Comparison of ENCODE assay signal across 8 mouse cellular contexts in genomic region chr7:101107073-101107810, GRCm38 (mm10). TPM values are rescaled to one million over a fixed set of nuclear protein-coding genes. Genes with fewer than 3 reads are reported as not detected.
DNase-seq lines count a peak whose midpoint lies in the region; ATAC-seq lines count a peak whose summit lies in the region.

No protein-coding gene starts in this region.

- H3K4me3 ChIP-seq in forebrain, embryonic 12.5 days (replicated peaks): peak overlapping the region; percentile 81
- H3K4me3 ChIP-seq in limb, embryonic 15.5 days: peak overlapping the region; percentile 91
- H3K4me3 ChIP-seq in stomach, embryonic 14.5 days (ENCODE audit: low read depth, low read length): peak overlapping the region; percentile 94

- H3K4me2 ChIP-seq in forebrain, embryonic 12.5 days: peak overlapping the region; percentile 87
- peak overlapping the region; percentile 65 for H3K4me2 ChIP-seq in limb, embryonic 15.5 days
- H3K4me2 ChIP-seq in stomach, embryonic 14.5 days (replicated peaks; ENCODE audit: low read depth, low read length): peak overlapping the region; percentile 90

- H3K9ac ChIP-seq in forebrain, embryonic 12.5 days: peak overlapping the region; percentile 93; the same call in 1 of the 2 replicates
- H3K9ac ChIP-seq in limb, embryonic 15.5 days: peak overlapping the region; percentile 77; the same call in 1 of the 2 replicates
- no peak overlapping the region for H3K9ac ChIP-seq in stomach, embryonic 14.5 days (replicated peaks; ENCODE audit: low read depth, low read length)

- peaks cover 21% of the 10 kb centered on the region for H3K4me1 ChIP-seq in forebrain, embryonic 12.5 days
- peaks cover 18% of the 10 kb centered on the region for H3K4me1 ChIP-seq in limb, embryonic 15.5 days
- peaks cover 16% of the 10 kb centered on the region for H3K4me1 ChIP-seq in stomach, embryonic 14.5 days (ENCODE audit: control insufficient read depth, insufficient read depth, low read length)

- peak; percentile 32 for DNase-seq in kidney, postnatal 10 days
- DNase-seq in kidney, postnatal 25 days: no peak
- DNase-seq in MEL-GATA-1-ER (ENCODE audit: extremely low read depth, low read depth): peak; percentile 62
- no peak for DNase-seq in ovary, adult 18-20 months (ENCODE audit: low spot score)
- no peak for DNase-seq in cerebellum, postnatal 36 days

- H3K27ac ChIP-seq in forebrain, embryonic 12.5 days: peak overlapping the region; percentile 99
- peak overlapping the region; percentile 99 for H3K27ac ChIP-seq in limb, embryonic 15.5 days
- peak overlapping the region; percentile 99; the same call in 1 of the 2 replicates for H3K27ac ChIP-seq in stomach, embryonic 14.5 days (ENCODE audit: low read length)

- ATAC-seq in forebrain, embryonic 12.5 days (ENCODE audit: low FRiP score): peak; percentile 3; the same call in 1 of the 2 replicates
- no peak for ATAC-seq in limb, embryonic 15.5 days (ENCODE audit: insufficient number of reproducible peaks, low FRiP score, low TSS enrichment, low read depth)
- ATAC-seq in stomach, embryonic 14.5 days (ENCODE audit: insufficient number of reproducible peaks, insufficient read depth, low FRiP score, low read depth): no peak

- H3K36me3 ChIP-seq in forebrain, embryonic 12.5 days (replicated peaks): peaks cover 13% of the 10 kb centered on the region
- peaks cover 6% of the 10 kb centered on the region for H3K36me3 ChIP-seq in limb, embryonic 15.5 days
- no peaks in the 10 kb centered on the region; the same call in 1 of the 2 replicates for H3K36me3 ChIP-seq in stomach, embryonic 14.5 days (ENCODE audit: control insufficient read depth, insufficient read depth, low read length)

- 32% methylated on average over 5 of the region's 5 CpGs for WGBS in forebrain, embryonic 12.5 days
- WGBS in limb, embryonic 15.5 days: 34% methylated on average over 5 of the region's 5 CpGs
- 35% methylated on average over 5 of the region's 5 CpGs for WGBS in stomach, embryonic 14.5 days

- no peaks in the 10 kb centered on the region for H3K27me3 ChIP-seq in forebrain, embryonic 12.5 days
- no peaks in the 10 kb centered on the region for H3K27me3 ChIP-seq in limb, embryonic 15.5 days
- H3K27me3 ChIP-seq in stomach, embryonic 14.5 days (ENCODE audit: control insufficient read depth, insufficient read depth, low read length): no peaks in the 10 kb centered on the region

- no peaks in the 10 kb centered on the region for H3K9me3 ChIP-seq in forebrain, embryonic 12.5 days
- H3K9me3 ChIP-seq in limb, embryonic 15.5 days: no peaks in the 10 kb centered on the region
- no peaks in the 10 kb centered on the region for H3K9me3 ChIP-seq in stomach, embryonic 14.5 days (ENCODE audit: control insufficient read depth, low read depth, low read length)

RNA-seq across cellular contexts. Expression of gene Fchsd2, which starts 14.6 kb away (rescaled TPM):
- polyA plus RNA-seq in forebrain, embryonic 12.5 days (2016; fragmentation: Nextera tagmentation; extraction: Ambion mirVana): 34.0 and 37.5 TPM in 2 replicates
- 17.4 and 18.4 TPM in 2 replicates for polyA plus RNA-seq in limb, embryonic 15.5 days (2015; fragmentation: Nextera tagmentation; extraction: Ambion mirVana)
- polyA plus RNA-seq in stomach, embryonic 14.5 days (2014; fragmentation: Nextera tagmentation; extraction: Ambion mirVana): 33.1 and 33.7 TPM in 2 replicates

Comparison
In these comparisons a context has a peak if more than half of its experiments do, and no peak if none do; other contexts are left out.
1. DNase-seq: peak in kidney, postnatal 10 days (single experiment) and MEL-GATA-1-ER (single experiment); none in kidney, postnatal 25 days (0 of 2), ovary, adult 18-20 months (single experiment) and cerebellum, postnatal 36 days (0 of 2).
2. Peak in every context shown above with its lines, with median percentiles within 50 percentile points of each other: H3K27ac ChIP-seq, H3K4me2 ChIP-seq and H3K4me3 ChIP-seq.